Mouse (Mus musculus) forebrain, embryonic 14.5 days (tissue): ENCODE measurements around the gene Prr13. TPM values are rescaled to one million over a fixed set of nuclear protein-coding genes. Genes with fewer than 3 reads are reported as not detected.
A peak's percentile ranks its signal among the peaks of the same experiment; 100 is the strongest.

Source experiments
- ATAC-seq: fragments of 200-750 bp; cut with Nextera tagmentation; 2 replicates; pipeline ENCODE4 v1.8.0; 2017; ENCODE audit warnings: mild to moderate bottlenecking, moderate library complexity
- DNase-seq: peaks from one replicate; pipeline ENCODE4 v3.0.0-alpha.2; 2015; ENCODE audit warnings: low spot score
- H3K27ac ChIP-seq: fragments of 300-500 bp; sonication (generic); 2 replicates; pipeline ENCODE4 v1.5.1; 2014; ENCODE audit warnings: low read depth, mild to moderate bottlenecking, control low read depth, low read length, moderate library complexity
- H3K27me3 ChIP-seq: fragments of 300-500 bp; sonication (generic); replicated peaks from 2 replicates; pipeline ENCODE4 v1.6.1; 2014; ENCODE audit warnings: low read length, control low read depth, mixed read lengths; ENCODE audit not compliant: control insufficient read depth, insufficient read depth
- H3K36me3 ChIP-seq: fragments of 300-500 bp; sonication (generic); 2 replicates; pipeline ENCODE4 v1.6.1; 2014; ENCODE audit warnings: low read length, control low read depth; ENCODE audit not compliant: control insufficient read depth, insufficient read depth
- H3K4me1 ChIP-seq: fragments of 300-500 bp; sonication (generic); 2 replicates; pipeline ENCODE4 v1.6.1; 2014; ENCODE audit warnings: antibody characterized with exemption, low read length, control low read depth; ENCODE audit not compliant: control insufficient read depth, insufficient read depth
- H3K4me2 ChIP-seq: fragments of 300-500 bp; sonication (generic); 2 replicates; pipeline ENCODE4 v1.6.1; 2014; ENCODE audit warnings: mild to moderate bottlenecking, control low read depth, low read length
- H3K4me3 ChIP-seq: fragments of 300-500 bp; sonication (generic); 2 replicates; pipeline ENCODE4 v1.5.1; 2014; ENCODE audit warnings: low read depth, low read length, control low read depth
- H3K9ac ChIP-seq: fragments of 300-500 bp; sonication (generic); 2 replicates; pipeline ENCODE4 v1.6.1; 2014; ENCODE audit warnings: mild to moderate bottlenecking, low read length, control low read depth, moderate library complexity
- H3K9me3 ChIP-seq: fragments of 300-500 bp; sonication (generic); replicated peaks from 2 replicates; pipeline ENCODE4 v1.6.1; 2016; ENCODE audit warnings: low read length, control low read depth, mixed read lengths; ENCODE audit not compliant: control insufficient read depth
- WGBS: fragments of 180-500 bp; shearing (Covaris S2); extraction: QIAGEN DNeasy Blood & Tissue Kit; methylation state at CpG from one replicate; pipeline ENCODE4 v1.1.7; 2014; 5-methylcytosine and 5-hydroxymethylcytosine counted together
- polyA plus RNA-seq: library from polyadenylated mRNA; unstranded; fragments of >200 nt; fragmentation: Nextera tagmentation; extraction: Ambion mirVana; gene quantifications from 2 replicates; pipeline ENCODE4 v1.2.1, GENCODE M21; 2014

Prr13 gene
- polyA plus RNA-seq, 1 experiment from 2014 or later = 116 TPM

DNA sequence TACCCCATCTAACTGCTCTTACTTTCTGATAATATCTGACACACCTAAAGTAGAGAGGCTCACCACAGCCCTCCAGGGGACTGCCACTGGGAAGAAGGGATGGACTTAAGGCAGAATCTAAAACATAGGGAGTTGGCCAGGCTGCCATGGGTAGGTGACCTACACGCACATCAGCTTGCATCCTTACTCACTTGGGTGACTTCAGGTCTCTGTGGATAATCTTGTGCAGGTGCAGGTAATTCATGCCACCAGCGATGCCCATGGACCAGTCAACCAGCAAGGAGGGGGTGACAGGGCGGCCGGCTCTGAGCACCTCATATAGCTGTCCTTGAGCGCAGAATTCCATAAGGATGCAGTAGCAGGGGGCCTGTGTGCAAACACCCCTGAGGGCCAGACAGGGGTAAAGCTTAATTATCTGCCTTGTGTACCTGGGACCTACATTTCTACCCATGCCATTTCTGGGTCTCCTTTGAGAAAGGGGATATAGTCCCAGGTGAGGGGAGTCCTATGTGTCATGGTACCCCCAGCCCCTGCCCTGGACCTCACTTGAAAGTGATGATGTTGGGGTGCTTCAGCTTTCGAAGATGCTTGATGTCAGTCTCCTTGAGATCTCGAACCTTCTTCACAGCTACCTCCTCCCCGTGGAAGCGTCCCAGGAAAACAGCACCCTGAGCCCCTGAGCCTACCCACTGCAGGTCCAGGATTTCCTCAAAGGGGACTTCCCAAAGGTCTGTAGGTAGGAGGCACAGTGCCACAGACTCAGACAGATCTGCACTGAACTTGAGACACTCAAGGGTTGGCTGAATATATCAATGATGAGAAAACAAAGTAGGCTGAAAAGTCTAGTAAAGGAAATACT lies 45.3 kb downstream of the Prr13 start:
- no peak for DNase-seq
- no peak for ATAC-seq
- no peak overlapping the region for H3K27ac ChIP-seq
- 0 out of 2 replicates have a peak, but pooled peaks cover under 1% of the 10 kb centered on the region for H3K4me1 ChIP-seq
- no peak overlapping the region for H3K4me3 ChIP-seq
- WGBS = 91% methylated on average over 9 of the region's 9 CpGs
- peaks cover 87% of the 10 kb centered on the region for H3K36me3 ChIP-seq
- no peak overlapping the region for H3K9ac ChIP-seq
- no peaks in the 10 kb centered on the region for H3K27me3 ChIP-seq
- H3K9me3 ChIP-seq = no peaks in the 10 kb centered on the region
- no peak overlapping the region for H3K4me2 ChIP-seq

DNA sequence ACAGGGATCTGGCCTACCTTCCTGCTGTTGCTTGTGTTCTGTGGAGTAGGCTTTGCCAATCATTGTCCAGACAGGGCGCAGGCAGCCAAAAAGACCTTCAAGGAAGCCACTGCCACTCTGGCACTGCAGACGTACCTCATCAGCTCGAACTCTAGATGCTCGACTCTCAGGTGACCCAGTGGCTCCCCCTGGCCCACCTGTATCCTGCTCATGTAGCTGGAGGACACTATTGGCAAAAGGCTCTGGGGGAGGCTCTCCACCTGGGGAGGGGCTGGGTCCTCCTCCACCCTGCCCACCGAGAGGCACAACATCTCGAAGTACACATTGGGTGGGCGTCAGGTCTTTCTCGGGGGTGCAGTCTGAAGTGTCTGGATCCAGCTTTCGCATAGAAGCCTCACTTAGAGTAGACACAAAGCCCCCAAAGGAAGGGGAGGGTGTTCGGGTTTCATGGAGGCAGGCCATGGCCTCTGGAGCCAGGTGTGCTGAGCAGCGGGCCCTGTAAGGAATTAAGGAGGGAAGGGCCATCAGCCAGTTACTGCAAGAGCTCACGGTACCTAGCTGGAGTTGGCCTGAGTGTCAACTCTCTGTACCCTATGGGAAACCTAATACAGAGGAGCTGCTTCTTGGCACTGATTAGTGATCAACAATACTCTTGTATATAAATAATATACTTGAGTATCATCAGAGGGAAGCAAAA lies 46.4 kb downstream of the Prr13 start:
- Histone ChIP-seq H3K9me3 (no peaks in the 10 kb centered on the region), H3K27me3 (no peaks in the 10 kb centered on the region), H3K36me3 (peaks cover 76% of the 10 kb centered on the region), H3K4me3 (no peak overlapping the region), H3K27ac (no peak overlapping the region), H3K4me2 (no peak overlapping the region), H3K9ac (no peak overlapping the region), H3K4me1 (peaks cover 8% of the 10 kb centered on the region; the same call in 1 of the 2 replicates)
- DNase-seq (no peak), ATAC-seq (no peak)
- WGBS = 71% methylated on average over 12 of the region's 12 CpGs

DNA sequence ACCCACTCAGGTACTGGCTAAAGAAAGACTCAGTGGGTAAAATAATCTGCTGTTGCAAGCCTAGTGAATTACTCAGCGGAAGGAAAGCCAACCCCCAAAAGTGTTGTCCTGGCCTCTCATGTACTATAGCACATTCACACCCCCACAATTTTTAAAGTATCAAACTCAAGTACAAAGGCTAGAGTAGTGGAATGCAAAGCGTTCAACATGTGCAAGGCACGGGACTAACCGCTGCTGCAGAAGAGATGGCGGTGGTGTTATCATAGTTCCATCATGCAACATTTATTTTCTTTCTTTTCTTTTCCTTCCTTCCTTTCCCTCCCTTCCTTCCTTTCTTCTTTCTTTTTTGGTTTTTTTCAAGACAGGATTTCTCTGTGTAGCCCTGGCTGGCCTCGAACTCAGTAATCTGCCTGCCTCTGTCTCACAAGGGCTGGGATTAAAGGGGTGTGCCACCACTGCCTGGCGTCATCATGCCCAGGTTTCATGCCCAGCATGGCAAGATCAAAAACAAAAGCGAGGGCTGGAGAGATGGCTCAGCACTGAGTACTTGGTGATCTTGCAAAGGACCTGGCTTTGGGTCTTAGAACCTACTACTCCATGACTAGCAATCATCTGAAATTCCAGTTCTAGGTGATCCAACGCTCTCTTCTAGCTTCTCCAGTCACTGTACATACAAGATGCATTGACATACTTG lies 47.1 kb downstream of the Prr13 start:
- WGBS = 88% methylated on average over 9 of the region's 9 CpGs
- H3K9ac ChIP-seq = no peak overlapping the region

DNA sequence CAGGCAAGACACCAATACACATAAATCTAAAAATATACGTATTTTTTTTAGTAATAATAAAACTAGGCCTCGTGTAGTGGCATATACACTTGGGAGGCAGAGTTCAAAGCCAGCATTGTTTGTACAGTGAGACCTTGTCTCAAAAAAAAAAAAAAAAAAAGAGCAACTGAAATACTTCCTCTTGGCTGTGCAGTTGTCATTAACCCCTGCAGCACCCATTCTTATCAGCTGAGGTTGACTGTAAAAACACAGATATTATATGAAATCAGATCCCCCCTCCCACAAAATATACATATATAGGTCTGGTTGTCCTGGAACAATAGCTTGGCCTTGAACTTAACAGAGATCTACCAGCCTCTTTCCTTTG lies 47.6 kb downstream of the Prr13 start:
- 61% methylated on average over 2 of the region's 2 CpGs for WGBS
- Histone ChIP-seq H3K4me1 (peaks cover 15% of the 10 kb centered on the region), H3K36me3 (peaks cover 64% of the 10 kb centered on the region), H3K4me3 (no peak overlapping the region), H3K9me3 (no peaks in the 10 kb centered on the region), H3K4me2 (no peak overlapping the region), H3K9ac (no peak overlapping the region), H3K27me3 (no peaks in the 10 kb centered on the region), H3K27ac (no peak overlapping the region)
- no peak for ATAC-seq
- no peak for DNase-seq

More for the DNA sequence above, 47.1 kb downstream of the Prr13 start:
- Histone ChIP-seq H3K27ac (no peak overlapping the region), H3K4me3 (no peak overlapping the region), H3K36me3 (peaks cover 70% of the 10 kb centered on the region), H3K4me2 (no peak overlapping the region), H3K9me3 (no peaks in the 10 kb centered on the region), H3K4me1 (peaks cover 10% of the 10 kb centered on the region), H3K27me3 (no peaks in the 10 kb centered on the region)
- ATAC-seq (no peak), DNase-seq (no peak)

DNA sequence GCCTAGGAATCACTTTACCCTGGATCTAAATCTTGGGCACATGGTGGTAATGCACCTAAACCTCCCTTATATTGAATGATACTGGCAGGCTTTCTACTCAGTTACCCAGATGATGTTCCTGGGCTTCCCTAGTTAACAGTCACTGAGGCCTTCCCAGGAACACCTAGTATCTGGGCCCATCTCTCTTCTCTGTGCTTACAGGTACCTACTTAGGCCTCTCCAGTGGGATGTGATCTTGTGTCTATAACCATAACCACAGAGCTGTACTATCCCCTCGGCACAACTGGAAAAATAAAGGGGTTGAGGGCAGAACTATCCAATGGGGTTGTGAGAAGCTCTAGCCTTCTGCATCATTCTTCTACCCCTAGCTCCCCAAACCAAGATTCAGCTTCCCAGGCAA lies 48.0 kb downstream of the Prr13 start:
- H3K9me3 ChIP-seq = no peaks in the 10 kb centered on the region
- H3K9ac ChIP-seq = no peak overlapping the region
- H3K4me1 ChIP-seq = peaks cover 19% of the 10 kb centered on the region
- no peak overlapping the region for H3K4me3 ChIP-seq
- no peak for DNase-seq
- no peaks in the 10 kb centered on the region for H3K27me3 ChIP-seq
- no peak overlapping the region for H3K27ac ChIP-seq
- ATAC-seq = no peak
- H3K36me3 ChIP-seq = peaks cover 60% of the 10 kb centered on the region
- WGBS = 90% methylated on average over 1 of the region's 1 CpGs
- H3K4me2 ChIP-seq = no peak overlapping the region

DNA sequence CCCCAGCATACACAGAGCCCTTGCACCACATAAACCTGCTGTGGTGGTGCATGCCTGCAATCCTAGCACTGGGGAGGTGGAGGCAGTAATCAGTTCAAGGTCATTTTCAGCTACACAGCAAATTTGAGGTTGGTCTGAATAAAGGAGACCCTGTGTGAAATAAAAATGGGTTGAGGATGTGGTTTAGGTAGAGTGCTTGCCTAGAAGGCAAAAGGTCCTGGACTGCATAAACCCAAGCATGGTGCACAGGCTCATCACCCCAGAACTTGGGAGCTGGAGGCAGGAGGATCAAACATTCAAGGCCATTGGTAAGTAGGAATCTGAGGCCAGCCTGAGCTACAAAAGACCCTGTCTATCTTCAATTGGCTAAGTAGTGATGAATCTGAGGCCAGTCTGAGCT lies 48.7 kb downstream of the Prr13 start:
- Histone ChIP-seq H3K27me3 (no peaks in the 10 kb centered on the region), H3K4me1 (peaks cover 24% of the 10 kb centered on the region), H3K4me2 (no peak overlapping the region), H3K9me3 (no peaks in the 10 kb centered on the region), H3K4me3 (no peak overlapping the region), H3K36me3 (peaks cover 53% of the 10 kb centered on the region), H3K9ac (no peak overlapping the region), H3K27ac (no peak overlapping the region)
- DNase-seq (no peak), ATAC-seq (no peak)

DNA sequence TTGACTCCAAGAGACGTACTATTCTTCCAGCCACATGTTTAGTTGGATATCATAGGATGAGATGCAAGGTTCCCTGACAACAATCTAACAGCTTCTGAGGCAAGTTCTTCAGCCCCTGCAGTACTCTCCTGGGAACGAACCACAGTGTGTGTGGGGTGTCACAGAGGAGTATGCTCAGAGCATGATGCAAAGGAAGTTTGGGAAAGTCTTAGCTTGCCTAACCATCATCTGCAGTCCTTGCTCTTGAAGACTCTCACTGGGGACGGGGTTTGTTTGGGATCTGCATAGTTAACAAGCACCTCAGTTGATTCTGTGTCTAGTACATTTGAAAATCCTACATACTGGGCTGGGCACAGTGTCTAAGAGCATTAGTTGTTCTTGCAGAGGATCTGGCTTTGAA lies 49.5 kb downstream of the Prr13 start:
- Histone ChIP-seq H3K27me3 (no peaks in the 10 kb centered on the region), H3K27ac (no peak overlapping the region), H3K9me3 (no peaks in the 10 kb centered on the region), H3K9ac (no peak overlapping the region), H3K36me3 (peaks cover 45% of the 10 kb centered on the region), H3K4me1 (peaks cover 24% of the 10 kb centered on the region), H3K4me3 (no peak overlapping the region), H3K4me2 (no peak overlapping the region)
- 88% methylated on average over 3 of the region's 3 CpGs for WGBS
- DNase-seq (no peak), ATAC-seq (no peak)

DNA sequence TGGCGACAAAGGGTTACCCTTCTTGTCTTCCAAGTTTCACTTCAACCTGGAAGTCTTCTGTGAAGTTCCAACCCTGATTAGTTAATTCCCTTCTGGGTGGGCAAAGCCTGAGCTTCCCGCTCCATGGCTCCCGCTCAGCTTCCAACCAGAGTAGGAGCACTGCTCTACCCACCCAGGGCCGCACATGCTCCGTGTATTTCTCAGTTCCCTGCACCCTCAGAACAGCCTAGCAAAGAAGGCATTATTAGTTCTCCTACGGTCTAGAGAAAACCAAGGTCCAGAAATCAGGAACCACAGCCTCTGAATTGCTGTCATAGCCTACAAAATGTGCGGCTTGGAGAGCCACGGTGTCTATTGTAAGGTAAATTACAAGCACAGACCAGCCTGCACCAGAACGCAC lies 51.3 kb downstream of the Prr13 start:
- peaks cover 28% of the 10 kb centered on the region for H3K36me3 ChIP-seq
- WGBS = 4% methylated on average over 9 of the region's 9 CpGs
- no peaks in the 10 kb centered on the region for H3K27me3 ChIP-seq

More for the DNA sequence above, 51.3 kb downstream of the Prr13 start:
- no peaks in the 10 kb centered on the region for H3K9me3 ChIP-seq
- peak overlapping the region; percentile 66 for H3K9ac ChIP-seq
- H3K27ac ChIP-seq = peak overlapping the region; percentile 86
- H3K4me2 ChIP-seq = peak overlapping the region; percentile 82
- ATAC-seq = peak; percentile 74
- peak; percentile 59 for DNase-seq
- H3K4me1 ChIP-seq = peaks cover 30% of the 10 kb centered on the region
- peak overlapping the region; percentile 57 for H3K4me3 ChIP-seq
